Mouse (Mus musculus) lung, embryonic 14.5 days (tissue): ENCODE measurements at regions not wholly inside any gene's neighbourhood (a gene's known extent, or its start where the extent isn't known, plus 50 kb on each side); places are given as distances from the start of the nearest gene placed in this dataset.

Source experiments
- ATAC-seq: fragments of 200-750 bp; cut with Nextera tagmentation; 2 replicates; pipeline ENCODE4 v1.8.0; 2017; ENCODE audit warnings: mild to moderate bottlenecking, moderate TSS enrichment, moderate library complexity; ENCODE audit not compliant: insufficient read depth
- DNase-seq: peaks from one replicate; pipeline ENCODE4 v3.0.0-alpha.2; 2015
- H3K27ac ChIP-seq: fragments of 300-500 bp; sonication (generic); 2 replicates; pipeline ENCODE4 v1.5.1; 2014; ENCODE audit warnings: low read depth, mild to moderate bottlenecking, moderate library complexity
- H3K27me3 ChIP-seq: fragments of 300-500 bp; sonication (generic); 2 replicates; pipeline ENCODE4 v1.6.1; 2014; ENCODE audit warnings: low read length, control low read depth; ENCODE audit not compliant: insufficient read depth
- H3K36me3 ChIP-seq: fragments of 300-500 bp; sonication (generic); 2 replicates; pipeline ENCODE4 v1.6.1; 2014; ENCODE audit warnings: control low read depth; ENCODE audit not compliant: insufficient read depth
- H3K4me1 ChIP-seq: fragments of 300-500 bp; sonication (generic); 2 replicates; pipeline ENCODE4 v1.6.1; 2014; ENCODE audit warnings: antibody characterized with exemption, control low read depth; ENCODE audit not compliant: insufficient read depth
- H3K4me2 ChIP-seq: fragments of 300-500 bp; sonication (generic); 2 replicates; pipeline ENCODE4 v1.6.1; 2014; ENCODE audit warnings: mild to moderate bottlenecking
- H3K4me3 ChIP-seq: fragments of 300-500 bp; sonication (generic); 2 replicates; pipeline ENCODE4 v1.5.1; 2014; ENCODE audit warnings: low read depth, low read length
- H3K9ac ChIP-seq: fragments of 300-500 bp; sonication (generic); 2 replicates; pipeline ENCODE4 v1.6.1; 2014
- H3K9me3 ChIP-seq: fragments of 300-500 bp; sonication (generic); 2 replicates; pipeline ENCODE4 v1.6.1; 2016; ENCODE audit warnings: low read depth, low read length, control low read depth
- CTCF ChIP-seq: IDR thresholded peaks from 2 replicates; pipeline ENCODE4 v1.5.1; 2016; ENCODE audit warnings: antibody characterized with exemption, low read depth
- WGBS: fragments of 180-500 bp; shearing (Covaris S2); extraction: QIAGEN DNeasy Blood & Tissue Kit; methylation state at CpG from one replicate; pipeline ENCODE4 v1.1.7; 2014; 5-methylcytosine and 5-hydroxymethylcytosine counted together

DNA sequence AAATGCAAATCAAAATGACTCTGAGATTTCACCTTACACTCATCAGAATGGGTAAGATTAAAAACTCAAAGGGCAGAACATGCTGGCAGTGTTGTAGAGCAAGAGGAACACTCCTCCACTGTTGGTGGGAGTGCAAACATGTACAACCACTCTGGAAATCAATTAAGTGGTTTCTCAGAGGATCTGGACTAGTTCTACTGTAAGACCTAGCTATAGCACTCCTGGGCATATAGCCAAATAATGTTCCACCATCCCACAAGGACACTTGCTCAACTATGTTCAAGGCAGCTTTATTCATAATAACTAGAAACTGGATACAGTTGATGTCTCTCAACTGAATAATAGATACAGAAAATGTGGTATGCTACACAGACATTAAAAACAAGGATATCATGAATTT, 532.9 kb downstream of the Lipi start:
- no peak for TF ChIP-seq CTCF
- no peaks in the 10 kb centered on the region for H3K36me3 ChIP-seq
- H3K4me1 ChIP-seq, result no peaks in the 10 kb centered on the region
- no peaks in the 10 kb centered on the region for H3K9me3 ChIP-seq
- no peak overlapping the region for H3K27ac ChIP-seq
- H3K4me2 ChIP-seq, result no peak overlapping the region
- no peak overlapping the region for H3K9ac ChIP-seq
- no peak for ATAC-seq
- DNase-seq, result no peak
- no peak overlapping the region for H3K4me3 ChIP-seq
- H3K27me3 ChIP-seq, result no peaks in the 10 kb centered on the region

DNA sequence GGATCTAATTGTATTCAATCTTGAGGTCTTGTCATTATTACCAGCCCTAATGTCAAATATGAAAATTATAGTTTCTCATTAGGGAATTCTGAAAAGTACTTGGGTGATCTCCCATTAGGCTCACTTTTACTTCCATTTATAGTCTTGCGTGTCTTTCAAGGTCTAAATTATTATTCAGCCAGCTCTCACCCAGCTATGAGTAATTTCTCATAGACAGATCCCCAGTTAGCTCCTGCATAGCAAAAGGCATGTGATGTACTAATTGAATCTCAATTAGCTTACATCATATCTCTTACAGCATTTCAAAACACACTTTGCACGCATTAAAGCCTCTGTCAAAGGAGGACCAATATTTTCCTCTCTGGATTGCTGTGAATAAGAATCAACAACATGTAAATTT, 539.9 kb downstream of the Lipi start:
- no peak overlapping the region for H3K27ac ChIP-seq
- WGBS, result 79% methylated on average over 2 of the region's 2 CpGs
- no peak for ATAC-seq

More for the DNA sequence above, 539.9 kb downstream of the Lipi start:
- Histone ChIP-seq H3K27me3 (no peaks in the 10 kb centered on the region), H3K4me3 (no peak overlapping the region), H3K36me3 (no peaks in the 10 kb centered on the region), H3K4me1 (no peaks in the 10 kb centered on the region), H3K9me3 (no peaks in the 10 kb centered on the region), H3K4me2 (no peak overlapping the region), H3K9ac (no peak overlapping the region)
- TF ChIP-seq CTCF, result no peak
- no peak for DNase-seq
